Mouse (Mus musculus): ENCODE data around the gene Hoxa4. TPM values are rescaled to one million over a fixed set of nuclear protein-coding genes. Genes with fewer than 3 reads are reported as not detected.

Hoxa4 gene
- polyA plus RNA-seq, 1 experiment from 2014 or later: 8.8 TPM

DNA sequence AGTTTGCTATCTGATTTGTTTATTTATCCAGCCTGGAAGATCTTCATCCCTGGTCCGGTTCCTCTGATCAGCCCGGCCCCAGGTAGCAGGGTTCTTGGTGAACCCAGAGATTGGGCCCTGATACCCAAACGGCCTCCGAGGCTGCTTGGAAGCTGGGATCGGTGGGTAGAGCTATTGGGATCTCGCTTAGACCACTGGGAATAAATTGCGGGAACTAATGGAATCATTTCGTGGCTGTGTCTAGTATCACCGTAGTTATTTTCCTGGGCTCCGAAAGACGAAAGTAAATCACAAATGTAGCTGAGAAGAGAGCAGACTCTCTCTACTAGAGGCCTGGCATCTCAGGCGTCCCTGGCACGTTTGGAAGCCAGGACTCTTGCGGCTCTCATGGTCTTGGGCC, 13.7 kb upstream of the Hoxa4 start:
- no peaks in the 10 kb centered on the region for H3K36me3 ChIP-seq (ENCODE audit: control insufficient read depth, insufficient read depth, low read length)
- H3K9ac ChIP-seq (ENCODE audit: low read depth, low read length): no peak overlapping the region
- H3K27me3 ChIP-seq (replicated peaks; ENCODE audit: control insufficient read depth, insufficient read depth, low read length): peaks cover 42% of the 10 kb centered on the region
- H3K9me3 ChIP-seq (ENCODE audit: control insufficient read depth, low read length): no peaks in the 10 kb centered on the region
- no peak for ATAC-seq
- H3K4me2 ChIP-seq (ENCODE audit: low read length): peak overlapping the region; percentile 47
- H3K27ac ChIP-seq (ENCODE audit: low read depth, low read length): peak overlapping the region; percentile 73
- H3K4me1 ChIP-seq (ENCODE audit: control insufficient read depth, insufficient read depth, low read depth, low read length): no peaks in the 10 kb centered on the region
- no peak overlapping the region for H3K4me3 ChIP-seq (ENCODE audit: low read length)
- WGBS: 6% methylated on average over 14 of the region's 14 CpGs

DNA sequence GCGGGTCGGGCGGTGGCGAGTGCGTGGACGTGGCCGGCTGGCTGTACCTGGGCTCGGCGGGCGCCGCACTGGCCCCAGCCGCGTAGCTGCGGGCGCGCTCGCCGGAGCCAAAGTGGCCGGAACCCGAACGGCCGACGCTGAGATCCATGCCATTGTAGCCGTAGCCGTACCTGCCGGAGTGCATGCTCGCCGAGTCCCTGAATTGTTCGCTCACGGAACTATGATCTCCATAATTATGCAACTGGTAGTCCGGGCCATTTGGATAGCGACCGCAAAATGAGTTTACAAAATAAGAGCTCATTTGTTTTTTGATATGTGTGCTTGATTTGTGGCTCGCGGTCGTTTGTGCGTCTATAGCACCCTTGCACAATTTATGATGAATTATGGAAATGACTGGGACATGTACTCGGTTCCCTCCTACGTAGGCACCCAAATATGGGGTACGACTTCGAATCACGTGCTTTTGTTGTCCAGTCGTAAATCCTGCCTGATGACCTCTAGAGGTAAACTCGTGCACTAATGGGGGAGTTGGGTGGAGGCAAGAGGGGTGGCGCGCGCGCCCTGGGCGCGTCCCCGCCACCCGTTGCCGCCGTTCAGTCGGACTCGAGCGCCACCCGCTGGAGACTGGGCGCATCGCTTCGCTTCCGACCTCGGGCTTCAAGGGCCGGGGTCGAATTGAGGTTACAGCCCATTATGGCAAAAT, 12.6 kb upstream of the Hoxa4 start, which contains the start of gene Hoxa5:
Gene Hoxa5, minus strand, starts transcription at position 538 of the 703 bp plus-strand sequence.
- no peaks in the 10 kb centered on the region for H3K4me1 ChIP-seq (ENCODE audit: control insufficient read depth, insufficient read depth, low read depth, low read length)
- peak; percentile 78 for ATAC-seq
- under 1% methylated on average over 65 of the region's 65 CpGs for WGBS
- no peaks in the 10 kb centered on the region for H3K36me3 ChIP-seq (ENCODE audit: control insufficient read depth, insufficient read depth, low read length)
- H3K27ac ChIP-seq (ENCODE audit: low read depth, low read length): peak within 1 kb of the TSS; percentile 88
- peak within 1 kb of the TSS; percentile 68 for H3K9ac ChIP-seq (ENCODE audit: low read depth, low read length)
- peaks cover 41% of the 10 kb centered on the region for H3K27me3 ChIP-seq (replicated peaks; ENCODE audit: control insufficient read depth, insufficient read depth, low read length)
- H3K4me2 ChIP-seq (ENCODE audit: low read length): peak within 1 kb of the TSS; percentile 48
- peak within 1 kb of the TSS; percentile 48 for H3K4me3 ChIP-seq (ENCODE audit: low read length)
- H3K9me3 ChIP-seq (ENCODE audit: control insufficient read depth, low read length): no peaks in the 10 kb centered on the region

DNA sequence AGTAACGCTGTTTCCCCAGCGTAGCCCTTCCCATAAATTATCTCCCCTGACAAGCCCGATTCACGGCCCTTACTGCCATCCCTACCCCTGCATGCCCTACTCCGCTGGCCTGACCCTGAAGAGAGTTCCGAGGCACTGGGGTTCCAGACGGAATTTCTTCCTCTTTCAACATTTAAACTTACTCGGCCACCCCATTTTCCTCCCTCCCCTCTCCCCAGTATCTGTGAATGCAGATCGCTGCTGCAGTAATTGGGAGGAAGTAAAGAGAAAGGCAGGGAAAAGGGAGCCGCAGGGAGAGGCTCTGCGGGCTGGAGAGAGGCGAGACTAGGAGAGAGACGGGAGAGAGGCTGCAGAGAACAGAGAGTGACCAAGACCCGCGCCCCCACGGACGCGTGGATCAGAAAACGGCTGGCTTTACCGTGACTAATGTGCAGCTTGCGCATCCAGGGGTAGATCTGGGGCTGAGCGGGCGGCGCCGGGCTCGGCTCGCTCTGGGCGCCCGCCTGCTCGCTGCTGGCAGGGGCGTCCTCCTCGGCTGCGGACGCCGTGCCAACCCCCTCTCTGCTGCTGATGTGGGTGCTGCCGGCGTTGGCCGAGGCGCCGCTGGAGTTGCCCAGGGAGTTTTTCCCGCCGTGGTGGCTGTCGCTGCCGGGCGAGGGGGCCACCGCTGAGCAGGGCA, 12.0 kb upstream of the Hoxa4 start:
- ATAC-seq: peak; percentile 18; the same call in 1 of the 2 replicates
- Histone ChIP-seq H3K4me2 (ENCODE audit: low read length) (peak overlapping the region; percentile 48), H3K9me3 (ENCODE audit: control insufficient read depth, low read length) (no peaks in the 10 kb centered on the region), H3K27me3 (replicated peaks; ENCODE audit: control insufficient read depth, insufficient read depth, low read length) (peaks cover 40% of the 10 kb centered on the region), H3K9ac (ENCODE audit: low read depth, low read length) (peak overlapping the region; percentile 68), H3K4me3 (ENCODE audit: low read length) (peak overlapping the region; percentile 48), H3K27ac (ENCODE audit: low read depth, low read length) (peak overlapping the region; percentile 88), H3K4me1 (ENCODE audit: control insufficient read depth, insufficient read depth, low read depth, low read length) (no peaks in the 10 kb centered on the region), H3K36me3 (ENCODE audit: control insufficient read depth, insufficient read depth, low read length) (no peaks in the 10 kb centered on the region)
- WGBS: under 1% methylated on average over 46 of the region's 46 CpGs

DNA sequence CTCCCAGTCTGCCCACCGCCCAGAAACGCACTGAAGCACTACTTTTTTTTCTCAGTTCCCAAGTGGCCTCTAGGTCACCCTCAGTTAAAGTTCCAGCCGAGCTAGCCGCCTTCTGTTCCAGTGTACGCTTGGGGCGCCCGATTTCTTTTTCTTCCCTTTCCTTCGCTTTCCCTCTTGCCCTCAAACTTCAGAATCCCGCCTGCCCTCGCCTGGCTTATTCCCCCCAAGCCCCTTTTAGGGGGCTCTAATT, 11.5 kb upstream of the Hoxa4 start:
- WGBS: 1% methylated on average over 10 of the region's 10 CpGs
- peak overlapping the region; percentile 48 for H3K4me2 ChIP-seq (ENCODE audit: low read length)
- ATAC-seq: no peak
- H3K27me3 ChIP-seq (replicated peaks; ENCODE audit: control insufficient read depth, insufficient read depth, low read length): peaks cover 40% of the 10 kb centered on the region
- H3K9me3 ChIP-seq (ENCODE audit: control insufficient read depth, low read length): no peaks in the 10 kb centered on the region
- H3K4me1 ChIP-seq (ENCODE audit: control insufficient read depth, insufficient read depth, low read depth, low read length): no peaks in the 10 kb centered on the region
- peak overlapping the region; percentile 88 for H3K27ac ChIP-seq (ENCODE audit: low read depth, low read length)
- peak overlapping the region; percentile 68 for H3K9ac ChIP-seq (ENCODE audit: low read depth, low read length)
- H3K4me3 ChIP-seq (ENCODE audit: low read length): peak overlapping the region; percentile 48
- no peaks in the 10 kb centered on the region for H3K36me3 ChIP-seq (ENCODE audit: control insufficient read depth, insufficient read depth, low read length)

DNA sequence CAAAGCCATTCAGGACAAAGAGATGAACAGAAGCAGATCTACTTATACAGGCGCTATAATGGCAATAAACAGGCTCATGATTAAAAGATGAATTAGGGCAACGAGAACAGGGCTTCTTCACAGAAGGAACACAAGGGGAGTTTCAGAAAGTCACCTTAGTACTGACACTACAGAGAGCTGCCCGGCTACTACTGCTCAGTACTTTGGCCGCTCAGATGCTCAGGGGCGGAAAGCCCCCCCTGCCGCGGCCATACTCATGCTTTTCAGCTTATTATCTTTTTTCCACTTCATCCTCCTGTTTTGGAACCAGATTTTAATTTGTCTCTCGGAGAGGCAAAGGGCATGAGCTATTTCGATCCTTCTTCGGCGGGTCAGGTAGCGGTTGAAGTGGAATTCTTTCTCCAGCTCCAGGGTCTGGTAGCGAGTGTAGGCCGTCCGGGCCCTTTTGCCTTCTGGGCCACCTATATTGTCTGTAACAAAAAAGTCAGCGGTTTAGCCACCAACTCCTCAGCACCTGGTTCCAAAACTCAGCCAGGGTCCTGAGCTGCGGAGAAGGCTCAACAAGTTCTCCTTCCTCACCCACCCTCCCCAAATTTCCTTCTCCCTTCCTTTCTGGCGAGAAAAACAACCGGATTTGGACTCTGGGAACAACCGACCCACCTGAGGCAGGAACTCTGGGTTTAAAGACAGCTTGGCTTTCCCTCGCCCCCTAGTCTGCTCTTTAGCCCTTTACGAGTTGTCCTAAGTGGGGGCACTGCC, 11.0 kb upstream of the Hoxa4 start:
- no peak for ATAC-seq
- no peaks in the 10 kb centered on the region for H3K36me3 ChIP-seq (ENCODE audit: control insufficient read depth, insufficient read depth, low read length)
- peak overlapping the region; percentile 88 for H3K27ac ChIP-seq (ENCODE audit: low read depth, low read length)
- H3K9ac ChIP-seq (ENCODE audit: low read depth, low read length): peak overlapping the region; percentile 68
- WGBS: 5% methylated on average over 22 of the region's 22 CpGs
- H3K4me1 ChIP-seq (ENCODE audit: control insufficient read depth, insufficient read depth, low read depth, low read length): no peaks in the 10 kb centered on the region
- H3K9me3 ChIP-seq (ENCODE audit: control insufficient read depth, low read length): no peaks in the 10 kb centered on the region
- peak overlapping the region; percentile 48 for H3K4me2 ChIP-seq (ENCODE audit: low read length)
- H3K27me3 ChIP-seq (replicated peaks; ENCODE audit: control insufficient read depth, insufficient read depth, low read length): peaks cover 40% of the 10 kb centered on the region
- H3K4me3 ChIP-seq (ENCODE audit: low read length): peak overlapping the region; percentile 48

DNA sequence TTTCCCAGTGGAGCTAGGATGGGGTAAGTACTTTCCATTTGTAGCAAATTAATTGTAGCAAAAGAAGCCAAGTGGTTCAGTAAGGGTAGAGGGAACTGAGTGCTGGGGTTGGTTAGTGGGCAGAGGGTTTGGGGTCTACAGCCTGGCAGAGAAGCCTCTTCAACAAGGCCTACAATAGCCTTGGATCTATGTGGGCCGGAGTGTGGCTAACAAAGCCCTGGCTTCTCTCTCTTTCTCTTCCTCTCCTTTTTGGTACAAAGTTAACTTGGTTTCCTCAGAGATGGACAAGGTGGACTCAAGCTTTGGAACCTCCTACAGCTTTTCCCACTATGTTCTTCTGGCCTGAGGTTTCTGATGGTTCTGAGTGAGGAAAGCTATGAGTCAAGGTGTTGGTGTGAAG, 9.7 kb upstream of the Hoxa4 start:
- no peak overlapping the region for H3K9ac ChIP-seq (ENCODE audit: low read depth, low read length)
- H3K9me3 ChIP-seq (ENCODE audit: control insufficient read depth, low read length): no peaks in the 10 kb centered on the region
- 25% methylated on average over 1 of the region's 1 CpGs for WGBS
- peak overlapping the region; percentile 42 for H3K4me2 ChIP-seq (ENCODE audit: low read length)
- no peak for ATAC-seq
- peaks cover 41% of the 10 kb centered on the region for H3K27me3 ChIP-seq (replicated peaks; ENCODE audit: control insufficient read depth, insufficient read depth, low read length)
- H3K27ac ChIP-seq (ENCODE audit: low read depth, low read length): peak overlapping the region; percentile 3
- no peaks in the 10 kb centered on the region; the same call in 1 of the 2 replicates for H3K4me1 ChIP-seq (ENCODE audit: control insufficient read depth, insufficient read depth, low read depth, low read length)
- H3K36me3 ChIP-seq (ENCODE audit: control insufficient read depth, insufficient read depth, low read length): no peaks in the 10 kb centered on the region
- H3K4me3 ChIP-seq (ENCODE audit: low read length): no peak overlapping the region

DNA sequence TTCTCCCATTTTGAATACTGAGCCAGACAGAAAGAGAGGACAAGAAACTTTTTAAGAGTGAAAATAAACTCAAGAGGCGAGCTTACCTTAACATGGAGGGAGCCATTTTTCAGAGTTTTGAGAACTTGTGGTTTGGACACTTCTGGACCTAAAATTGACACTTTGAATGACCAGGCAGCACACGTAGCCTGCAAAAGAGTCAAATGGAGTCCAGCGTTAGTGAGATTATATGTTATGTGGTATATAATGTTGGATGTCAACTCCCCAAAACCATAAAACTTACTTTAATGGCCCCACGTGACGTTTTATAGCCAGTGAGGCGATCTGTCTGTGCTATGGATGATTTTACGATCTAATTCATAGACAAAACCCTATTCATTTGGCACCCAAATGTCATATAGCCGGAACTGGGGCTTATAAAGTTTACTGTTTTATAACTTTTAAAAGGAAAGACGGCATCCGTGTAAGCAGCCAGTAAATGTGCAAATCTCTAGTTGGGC, 9.2 kb upstream of the Hoxa4 start:
- Histone ChIP-seq H3K9me3 (ENCODE audit: control insufficient read depth, low read length) (no peaks in the 10 kb centered on the region), H3K27me3 (replicated peaks; ENCODE audit: control insufficient read depth, insufficient read depth, low read length) (peaks cover 45% of the 10 kb centered on the region), H3K36me3 (ENCODE audit: control insufficient read depth, insufficient read depth, low read length) (no peaks in the 10 kb centered on the region), H3K4me1 (ENCODE audit: control insufficient read depth, insufficient read depth, low read depth, low read length) (no peaks in the 10 kb centered on the region; the same call in 1 of the 2 replicates), H3K9ac (ENCODE audit: low read depth, low read length) (no peak overlapping the region), H3K27ac (ENCODE audit: low read depth, low read length) (peak overlapping the region; percentile 3), H3K4me2 (ENCODE audit: low read length) (peak overlapping the region; percentile 42), H3K4me3 (ENCODE audit: low read length) (0 out of 2 replicates have a peak overlapping the region, but pooled peaks have one; percentile 5)
- no peak for ATAC-seq
- 16% methylated on average over 10 of the region's 10 CpGs for WGBS

DNA sequence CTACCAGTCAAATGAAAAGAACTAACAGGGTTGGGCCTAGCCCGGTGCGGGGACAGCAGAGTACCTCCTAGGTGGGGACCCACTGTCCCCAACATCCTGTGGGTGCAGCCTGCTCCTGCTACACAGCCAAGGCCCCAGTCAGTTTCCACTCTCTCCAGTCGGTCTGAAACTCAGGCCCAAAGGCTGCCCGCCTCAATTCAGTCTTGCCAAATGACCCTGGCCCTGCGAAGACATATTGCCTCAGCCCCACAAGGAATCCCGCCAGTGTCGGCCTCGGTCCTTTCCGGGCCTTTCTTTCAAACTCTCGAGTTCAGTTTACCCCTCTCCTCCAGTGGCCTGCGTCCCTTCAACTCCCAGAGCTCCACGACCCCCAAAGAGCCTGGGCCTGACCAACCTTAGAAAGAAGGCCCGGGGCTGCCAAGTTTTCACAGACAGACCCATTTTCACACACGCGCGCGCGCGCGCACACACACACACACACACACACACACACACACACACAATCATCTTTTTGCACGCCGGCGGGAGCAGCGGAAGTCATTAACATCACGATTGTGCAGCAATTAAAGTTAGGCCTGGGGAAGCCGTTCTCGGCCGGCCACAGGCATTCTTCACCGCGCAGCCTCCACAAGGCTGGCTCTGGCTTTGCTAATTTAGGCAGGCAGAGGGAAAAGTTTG, 8.7 kb upstream of the Hoxa4 start:
- peaks cover 47% of the 10 kb centered on the region for H3K27me3 ChIP-seq (replicated peaks; ENCODE audit: control insufficient read depth, insufficient read depth, low read length)
- H3K9ac ChIP-seq (ENCODE audit: low read depth, low read length): no peak overlapping the region
- peak overlapping the region; percentile 42 for H3K4me2 ChIP-seq (ENCODE audit: low read length)
- no peak for ATAC-seq
- H3K4me3 ChIP-seq (ENCODE audit: low read length): peak overlapping the region; percentile 16; the same call in 1 of the 2 replicates
- H3K36me3 ChIP-seq (ENCODE audit: control insufficient read depth, insufficient read depth, low read length): no peaks in the 10 kb centered on the region
- 12% methylated on average over 30 of the region's 30 CpGs for WGBS
- no peaks in the 10 kb centered on the region; the same call in 1 of the 2 replicates for H3K4me1 ChIP-seq (ENCODE audit: control insufficient read depth, insufficient read depth, low read depth, low read length)
- peak overlapping the region; percentile 30 for H3K27ac ChIP-seq (ENCODE audit: low read depth, low read length)
- H3K9me3 ChIP-seq (ENCODE audit: control insufficient read depth, low read length): no peaks in the 10 kb centered on the region

Measured in hindbrain, embryonic 16.5 days (tissue).